Mouse (Mus musculus): ENCODE measurements around the gene Dennd4b. TPM values are rescaled to one million over a fixed set of nuclear protein-coding genes. Genes with fewer than 3 reads are reported as not detected.
"Not testable (repeated sequence)": the region's sequence is repeated elsewhere in the genome, so short reads cannot be mapped to it uniquely, and the experiment has no call there.

Gene Dennd4b
- polyA plus RNA-seq, 1 experiment from 2014 or later, result 3.0 TPM

- Histone ChIP-seq H3K9me3 (ENCODE audit: control insufficient read depth, low read depth, low read length) (no peaks in the 10 kb centered on the region), H3K27ac (ENCODE audit: low read length) (peak within 1 kb of the TSS; percentile 97), H3K27me3 (ENCODE audit: control insufficient read depth, insufficient read depth, low read length) (no peaks in the 10 kb centered on the region), H3K9ac (replicated peaks; ENCODE audit: low read depth, low read length) (peak within 1 kb of the TSS; percentile 67), H3K4me2 (replicated peaks; ENCODE audit: low read depth, low read length) (peak within 1 kb of the TSS; percentile 84), H3K4me1 (ENCODE audit: control insufficient read depth, insufficient read depth, low read length) (peaks cover 17% of the 10 kb centered on the region; the same call in 1 of the 2 replicates), H3K36me3 (ENCODE audit: control insufficient read depth, insufficient read depth, low read length) (peaks cover 15% of the 10 kb centered on the region; the same call in 1 of the 2 replicates), H3K4me3 (ENCODE audit: low read depth, low read length) (peak within 1 kb of the TSS; percentile 71)
- under 1% methylated on average over 44 of the region's 44 CpGs for WGBS
- peak; percentile 93 for ATAC-seq (ENCODE audit: insufficient number of reproducible peaks, insufficient read depth, low FRiP score, low read depth)
Measured at GRCm38 (mm10) chr3:90247960-90248745, 16.8 kb upstream of the Dennd4b start, which contains the start of gene Slc39a1. Gene Slc39a1, plus strand, starts transcription at chr3:90248172.

- H3K9me3 ChIP-seq (ENCODE audit: control insufficient read depth, low read depth, low read length), result no peaks in the 10 kb centered on the region
- peak overlapping the region; percentile 67 for H3K9ac ChIP-seq (replicated peaks; ENCODE audit: low read depth, low read length)
- peak overlapping the region; percentile 97 for H3K27ac ChIP-seq (ENCODE audit: low read length)
- H3K4me2 ChIP-seq (replicated peaks; ENCODE audit: low read depth, low read length), result peak overlapping the region; percentile 84
- no peak for ATAC-seq (ENCODE audit: insufficient number of reproducible peaks, insufficient read depth, low FRiP score, low read depth)
- H3K27me3 ChIP-seq (ENCODE audit: control insufficient read depth, insufficient read depth, low read length), result no peaks in the 10 kb centered on the region
- H3K4me3 ChIP-seq (ENCODE audit: low read depth, low read length), result peak overlapping the region; percentile 71
- H3K4me1 ChIP-seq (ENCODE audit: control insufficient read depth, insufficient read depth, low read length), result peaks cover 15% of the 10 kb centered on the region; the same call in 1 of the 2 replicates
- WGBS, result 4% methylated on average over 10 of the region's 10 CpGs
- H3K36me3 ChIP-seq (ENCODE audit: control insufficient read depth, insufficient read depth, low read length), result peaks cover 15% of the 10 kb centered on the region; the same call in 1 of the 2 replicates
Measured at GRCm38 (mm10) chr3:90248746-90249100, 16.3 kb upstream of the Dennd4b start.

- H3K9me3 ChIP-seq (ENCODE audit: control insufficient read depth, low read depth, low read length), result no peaks in the 10 kb centered on the region
- no peaks in the 10 kb centered on the region for H3K27me3 ChIP-seq (ENCODE audit: control insufficient read depth, insufficient read depth, low read length)
- no peak overlapping the region for H3K27ac ChIP-seq (ENCODE audit: low read length)
- H3K4me2 ChIP-seq (replicated peaks; ENCODE audit: low read depth, low read length), result no peak overlapping the region
- H3K4me3 ChIP-seq (ENCODE audit: low read depth, low read length), result no peak overlapping the region
- H3K9ac ChIP-seq (replicated peaks; ENCODE audit: low read depth, low read length), result no peak overlapping the region
- ATAC-seq (ENCODE audit: insufficient number of reproducible peaks, insufficient read depth, low FRiP score, low read depth), result no peak
- 87% methylated on average over 6 of the region's 6 CpGs for WGBS
- peaks cover 18% of the 10 kb centered on the region; the same call in 1 of the 2 replicates for H3K4me1 ChIP-seq (ENCODE audit: control insufficient read depth, insufficient read depth, low read length)
- H3K36me3 ChIP-seq (ENCODE audit: control insufficient read depth, insufficient read depth, low read length), result peaks cover 15% of the 10 kb centered on the region; the same call in 1 of the 2 replicates
Measured at GRCm38 (mm10) chr3:90250791-90251190, 14.2 kb upstream of the Dennd4b start.

GRCm38 (mm10) chr3:90251731-90252226 is 13.2 kb upstream of the Dennd4b start:
- not testable (repeated sequence) for H3K9me3 ChIP-seq (ENCODE audit: control insufficient read depth, low read depth, low read length); H3K4me3 ChIP-seq (ENCODE audit: low read depth, low read length); H3K9ac ChIP-seq (replicated peaks; ENCODE audit: low read depth, low read length); H3K27me3 ChIP-seq (ENCODE audit: control insufficient read depth, insufficient read depth, low read length); H3K4me2 ChIP-seq (replicated peaks; ENCODE audit: low read depth, low read length); H3K27ac ChIP-seq (ENCODE audit: low read length); ATAC-seq (ENCODE audit: insufficient number of reproducible peaks, insufficient read depth, low FRiP score, low read depth)
- H3K4me1 ChIP-seq (ENCODE audit: control insufficient read depth, insufficient read depth, low read length), result peaks cover 18% of the 10 kb centered on the region; the same call in 1 of the 2 replicates
- peaks cover 15% of the 10 kb centered on the region; the same call in 1 of the 2 replicates for H3K36me3 ChIP-seq (ENCODE audit: control insufficient read depth, insufficient read depth, low read length)
- WGBS, result 96% methylated on average over 10 of the region's 12 CpGs

GRCm38 (mm10) chr3:90252659-90253058 is 12.3 kb upstream of the Dennd4b start:
- H3K4me2 ChIP-seq (replicated peaks; ENCODE audit: low read depth, low read length); ATAC-seq (ENCODE audit: insufficient number of reproducible peaks, insufficient read depth, low FRiP score, low read depth): not testable (repeated sequence)

GRCm38 (mm10) chr3:90253174-90253573 is 11.8 kb upstream of the Dennd4b start:
- not testable (repeated sequence) for H3K9me3 ChIP-seq (ENCODE audit: control insufficient read depth, low read depth, low read length); H3K4me2 ChIP-seq (replicated peaks; ENCODE audit: low read depth, low read length); H3K9ac ChIP-seq (replicated peaks; ENCODE audit: low read depth, low read length); H3K27ac ChIP-seq (ENCODE audit: low read length); H3K4me3 ChIP-seq (ENCODE audit: low read depth, low read length); H3K27me3 ChIP-seq (ENCODE audit: control insufficient read depth, insufficient read depth, low read length); ATAC-seq (ENCODE audit: insufficient number of reproducible peaks, insufficient read depth, low FRiP score, low read depth)
- Histone ChIP-seq H3K36me3 (ENCODE audit: control insufficient read depth, insufficient read depth, low read length) (peaks cover 20% of the 10 kb centered on the region), H3K4me1 (ENCODE audit: control insufficient read depth, insufficient read depth, low read length) (peaks cover 15% of the 10 kb centered on the region; the same call in 1 of the 2 replicates)
- 79% methylated on average over 1 of the region's 1 CpGs for WGBS

More at GRCm38 (mm10) chr3:90252659-90253058, 12.3 kb upstream of the Dennd4b start:
- WGBS, result 89% methylated on average over 2 of the region's 2 CpGs
- H3K27ac ChIP-seq (ENCODE audit: low read length); H3K9ac ChIP-seq (replicated peaks; ENCODE audit: low read depth, low read length); H3K27me3 ChIP-seq (ENCODE audit: control insufficient read depth, insufficient read depth, low read length); H3K9me3 ChIP-seq (ENCODE audit: control insufficient read depth, low read depth, low read length); H3K4me3 ChIP-seq (ENCODE audit: low read depth, low read length): not testable (repeated sequence)
- Histone ChIP-seq H3K4me1 (ENCODE audit: control insufficient read depth, insufficient read depth, low read length) (peaks cover 15% of the 10 kb centered on the region; the same call in 1 of the 2 replicates), H3K36me3 (ENCODE audit: control insufficient read depth, insufficient read depth, low read length) (peaks cover 20% of the 10 kb centered on the region)

- no peaks in the 10 kb centered on the region for H3K27me3 ChIP-seq (ENCODE audit: control insufficient read depth, insufficient read depth, low read length)
- peaks cover 12% of the 10 kb centered on the region; the same call in 1 of the 2 replicates for H3K4me1 ChIP-seq (ENCODE audit: control insufficient read depth, insufficient read depth, low read length)
- peak within 1 kb of the TSS; percentile 86 for H3K27ac ChIP-seq (ENCODE audit: low read length)
- peaks cover 23% of the 10 kb centered on the region for H3K36me3 ChIP-seq (ENCODE audit: control insufficient read depth, insufficient read depth, low read length)
- under 1% methylated on average over 39 of the region's 40 CpGs for WGBS
- peak within 1 kb of the TSS; percentile 85 for H3K9ac ChIP-seq (replicated peaks; ENCODE audit: low read depth, low read length)
- peak; percentile 98 for ATAC-seq (ENCODE audit: insufficient number of reproducible peaks, insufficient read depth, low FRiP score, low read depth)
- peak within 1 kb of the TSS; percentile 79 for H3K4me3 ChIP-seq (ENCODE audit: low read depth, low read length)
- peak within 1 kb of the TSS; percentile 70 for H3K4me2 ChIP-seq (replicated peaks; ENCODE audit: low read depth, low read length)
- H3K9me3 ChIP-seq (ENCODE audit: control insufficient read depth, low read depth, low read length), result no peaks in the 10 kb centered on the region
Measured at GRCm38 (mm10) chr3:90253653-90254418, 11.1 kb upstream of the Dennd4b start, which contains the start of gene Crtc2. Gene Crtc2, plus strand, starts transcription at chr3:90254163.

Data from stomach, embryonic 14.5 days (tissue).